Mouse (Mus musculus) forebrain, embryonic 10.5 days (tissue): ENCODE data around the gene Tes3-ps. TPM values are rescaled to one million over a fixed set of nuclear protein-coding genes. Genes with fewer than 3 reads are reported as not detected.

Source experiments
- DNase-seq: peaks from one replicate; pipeline ENCODE4 v3.0.0-alpha.2; 2017; ENCODE audit warnings: low spot score; ENCODE audit errors: extremely low spot score
- H3K27ac ChIP-seq: fragments of 300-500 bp; sonication (generic); 2 replicates; pipeline ENCODE4 v1.5.1; 2016; ENCODE audit warnings: mild to moderate bottlenecking
- H3K27me3 ChIP-seq: fragments of 300-500 bp; sonication (generic); 2 replicates; pipeline ENCODE4 v1.6.1; 2016; ENCODE audit warnings: mild to moderate bottlenecking; ENCODE audit not compliant: poor library complexity, severe bottlenecking
- H3K36me3 ChIP-seq: fragments of 300-500 bp; sonication (generic); replicated peaks from 2 replicates; pipeline ENCODE4 v1.6.1; 2016; ENCODE audit warnings: mild to moderate bottlenecking, moderate library complexity
- H3K4me1 ChIP-seq: fragments of 300-500 bp; sonication (generic); 2 replicates; pipeline ENCODE4 v1.6.1; 2016
- H3K4me3 ChIP-seq: fragments of 300-500 bp; sonication (generic); 2 replicates; pipeline ENCODE4 v1.5.1; 2016; ENCODE audit warnings: mild to moderate bottlenecking, moderate library complexity
- H3K9me3 ChIP-seq: fragments of 300-500 bp; sonication (generic); 2 replicates; pipeline ENCODE4 v1.6.1; 2016; ENCODE audit warnings: mild to moderate bottlenecking, moderate library complexity
- whole genome bisulfite sequencing: fragments of 180-500 bp; shearing (Covaris S2); methylation state at CpG from one replicate; pipeline ENCODE4 v1.1.7; 2016; 5-methylcytosine and 5-hydroxymethylcytosine counted together
- polyA plus RNA-seq: library from polyadenylated mRNA; unstranded; fragments of >200 nt; fragmentation: Nextera tagmentation; extraction: Ambion mirVana; gene quantifications from 2 replicates; pipeline ENCODE4 v1.2.1, GENCODE M21; 2016

The Tes3-ps gene
- polyA plus RNA-seq, 1 experiment from 2014 or later, result 1.5 TPM

- no peak overlapping the region for H3K4me3 ChIP-seq
- H3K27ac ChIP-seq, result no peak overlapping the region
- H3K36me3 ChIP-seq, result no peaks in the 10 kb centered on the region
- 84% methylated on average over 2 of the region's 2 CpGs for WGBS
- H3K4me1 ChIP-seq, result no peaks in the 10 kb centered on the region
- DNase-seq, result no peak
- no peaks in the 10 kb centered on the region for H3K27me3 ChIP-seq
- H3K9me3 ChIP-seq, result no peaks in the 10 kb centered on the region
Measured at GRCm38 (mm10) chr13:49526235-49526634, 33.1 kb downstream of the Tes3-ps start.

DNA sequence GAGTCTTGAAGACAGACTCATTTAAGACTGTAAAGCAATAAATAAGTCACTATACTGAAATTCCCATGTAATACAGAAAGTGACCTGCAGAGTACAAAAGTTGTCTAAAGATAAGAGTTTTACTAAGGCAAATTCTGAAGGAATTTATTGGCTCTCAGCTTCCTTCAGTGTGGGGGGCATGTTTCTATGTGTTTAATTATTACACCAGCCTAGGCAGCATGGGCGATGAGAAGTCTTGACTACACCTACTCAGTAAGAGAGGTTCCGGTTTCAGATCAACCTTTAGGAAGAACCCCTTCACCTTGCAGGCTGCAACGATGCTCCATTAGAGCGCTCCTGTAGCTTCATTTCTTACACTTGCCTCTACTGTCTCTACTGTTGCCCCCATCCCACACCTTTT lies 37.5 kb downstream of the Tes3-ps start:
- Histone ChIP-seq H3K4me1 (no peaks in the 10 kb centered on the region), H3K27ac (no peak overlapping the region), H3K36me3 (no peaks in the 10 kb centered on the region), H3K4me3 (no peak overlapping the region), H3K9me3 (no peaks in the 10 kb centered on the region), H3K27me3 (no peaks in the 10 kb centered on the region)
- DNase-seq, result no peak
- whole genome bisulfite sequencing, result 93% methylated on average over 4 of the region's 4 CpGs

- WGBS, result 92% methylated on average over 1 of the region's 1 CpGs
- Histone ChIP-seq H3K36me3 (no peaks in the 10 kb centered on the region), H3K27me3 (no peaks in the 10 kb centered on the region), H3K27ac (no peak overlapping the region), H3K9me3 (no peaks in the 10 kb centered on the region), H3K4me3 (no peak overlapping the region), H3K4me1 (no peaks in the 10 kb centered on the region)
- DNase-seq, result no peak
Measured at GRCm38 (mm10) chr13:49536946-49537345, 43.8 kb downstream of the Tes3-ps start.

DNA sequence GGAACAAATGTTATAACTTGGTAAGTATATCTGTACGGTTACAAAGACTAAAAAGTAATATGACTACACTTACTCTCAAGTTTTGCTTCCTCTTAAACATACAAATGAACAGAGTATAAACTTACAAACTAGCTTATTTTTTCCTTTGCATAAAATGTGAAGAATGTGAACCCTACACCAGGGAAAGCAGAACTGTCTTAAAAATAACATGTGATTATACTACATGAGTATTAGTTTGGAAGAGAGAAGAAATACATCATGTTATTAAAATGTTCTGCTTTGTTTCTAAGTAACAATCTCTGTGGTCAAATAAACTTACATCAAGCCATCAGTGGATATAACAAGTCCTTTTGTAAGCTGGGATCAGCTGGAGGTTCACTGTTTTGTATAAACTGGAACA lies 45.6 kb downstream of the Tes3-ps start:
- Histone ChIP-seq H3K36me3 (no peaks in the 10 kb centered on the region), H3K9me3 (no peaks in the 10 kb centered on the region), H3K4me1 (no peaks in the 10 kb centered on the region), H3K27me3 (no peaks in the 10 kb centered on the region), H3K27ac (no peak overlapping the region), H3K4me3 (no peak overlapping the region)
- 93% methylated on average over 1 of the region's 1 CpGs for WGBS
- DNase-seq, result no peak

- Histone ChIP-seq H3K27me3 (no peaks in the 10 kb centered on the region), H3K36me3 (no peaks in the 10 kb centered on the region), H3K4me3 (no peak within 1 kb of the TSS), H3K4me1 (no peaks in the 10 kb centered on the region), H3K27ac (no peak within 1 kb of the TSS), H3K9me3 (no peaks in the 10 kb centered on the region)
- no peak for DNase-seq
- 85% methylated on average over 3 of the region's 3 CpGs for WGBS
Measured at GRCm38 (mm10) chr13:49544279-49544678, 51.2 kb downstream of the Tes3-ps start, which contains the start of gene Aspn. Aspn (plus strand) TSS chr13:49544443.

- Histone ChIP-seq H3K36me3 (no peaks in the 10 kb centered on the region), H3K4me3 (no peak overlapping the region), H3K4me1 (no peaks in the 10 kb centered on the region), H3K9me3 (no peaks in the 10 kb centered on the region), H3K27ac (no peak overlapping the region), H3K27me3 (no peaks in the 10 kb centered on the region)
- WGBS, result 73% methylated on average over 3 of the region's 3 CpGs
- no peak for DNase-seq
Measured at GRCm38 (mm10) chr13:49545646-49546045, 52.5 kb downstream of the Tes3-ps start.

Other genes with a start within 250 kb of the Tes3-ps start
- gene Susd3, start 244.6 kb upstream of the Tes3-ps start, polyA plus RNA-seq, result 0.82 and 0.95 TPM in 2 replicates
- gene Fgd3, start 173.0 kb upstream of the Tes3-ps start, polyA plus RNA-seq, result 0.90 and 1.1 TPM in 2 replicates
- gene Bicd2, start 151.7 kb upstream of the Tes3-ps start, polyA plus RNA-seq, result 26.2 and 28.8 TPM in 2 replicates
- gene Ippk, start 72.1 kb upstream of the Tes3-ps start, polyA plus RNA-seq, result 18.7 and 20.4 TPM in 2 replicates
- 0.34 and 0.63 TPM in 2 replicates for gene Ecm2, start 11.5 kb downstream of the Tes3-ps start, polyA plus RNA-seq
- 0.18 and 0.21 TPM in 2 replicates for gene Aspn, start 51.1 kb downstream of the Tes3-ps start, polyA plus RNA-seq
- gene Omd, start 89.1 kb downstream of the Tes3-ps start, polyA plus RNA-seq, result 0.99 and 1.1 TPM in 2 replicates
- gene Ogn, start 114.7 kb downstream of the Tes3-ps start, polyA plus RNA-seq, result 1.7 and 2.6 TPM in 2 replicates
- 36.4 and 37.1 TPM in 2 replicates for gene Cenpp, start 159.5 kb downstream of the Tes3-ps start, polyA plus RNA-seq
- 23.1 and 25.9 TPM in 2 replicates for gene Nol8, start 159.8 kb downstream of the Tes3-ps start, polyA plus RNA-seq
- 120 and 125 TPM in 2 replicates for gene Iars, start 188.8 kb downstream of the Tes3-ps start, polyA plus RNA-seq